Mouse (Mus musculus) testis, postnatal 14 days (tissue): Measurements from ENCODE around the gene Rps15a.

ENCODE experiments used
- DNase-seq: peaks from one replicate; pipeline ENCODE4 v3.0.0; 2021; ENCODE audit warnings: low spot score

Rps15a gene

DNA sequence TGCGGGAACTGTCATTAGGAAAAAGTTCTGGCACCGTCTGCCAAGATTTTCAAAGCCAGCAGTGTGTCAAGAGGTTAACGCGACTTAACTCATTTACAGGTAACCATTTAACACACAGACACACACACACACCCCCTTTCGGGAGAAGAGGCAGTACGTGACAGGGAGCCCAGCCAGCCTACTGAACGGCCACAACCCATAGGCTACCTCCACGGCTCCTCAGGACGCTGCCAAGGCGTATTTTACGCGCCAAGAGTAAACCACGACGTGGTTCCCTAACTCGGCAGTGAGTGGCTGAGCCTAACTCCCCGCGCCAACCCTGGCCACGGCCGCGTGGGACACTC, 483 bp downstream of the Rps15a start:
- DNase-seq, result no peak

DNA sequence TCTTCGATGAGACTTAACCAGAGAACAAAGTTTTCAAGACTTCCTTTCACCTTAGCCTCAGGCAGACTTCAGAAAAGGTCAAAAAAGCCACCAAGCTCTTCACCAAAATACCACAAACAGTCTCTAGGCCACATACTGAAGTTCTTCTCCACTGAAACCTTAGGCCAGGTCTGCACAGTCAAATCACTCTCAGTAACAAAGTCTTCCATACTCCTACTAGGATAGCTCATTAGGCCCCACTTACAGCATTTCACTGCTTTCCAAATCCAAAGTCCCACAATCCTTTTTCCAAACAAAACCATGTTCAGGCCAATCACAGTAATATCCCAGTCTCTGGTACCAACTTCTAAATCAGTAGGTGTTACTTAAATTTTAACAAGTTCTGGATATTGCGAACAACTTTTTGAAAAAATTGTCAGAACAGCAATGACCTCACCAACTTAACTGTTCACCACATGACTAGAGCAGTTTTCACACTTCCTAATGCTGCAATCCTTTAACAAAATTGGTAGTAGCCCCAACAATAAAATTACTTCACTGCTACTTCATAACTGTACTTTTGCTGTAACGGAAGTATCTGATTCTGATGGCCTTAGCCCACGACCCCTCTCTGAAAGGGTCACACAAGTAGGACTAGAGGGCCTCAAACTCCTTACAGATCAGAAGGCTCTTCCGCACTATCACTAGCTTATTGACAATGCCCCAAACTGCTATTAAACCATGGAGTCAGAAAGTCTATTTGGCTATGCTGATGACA, 2.3 kb downstream of the Rps15a start:
- DNase-seq, result no peak

DNA sequence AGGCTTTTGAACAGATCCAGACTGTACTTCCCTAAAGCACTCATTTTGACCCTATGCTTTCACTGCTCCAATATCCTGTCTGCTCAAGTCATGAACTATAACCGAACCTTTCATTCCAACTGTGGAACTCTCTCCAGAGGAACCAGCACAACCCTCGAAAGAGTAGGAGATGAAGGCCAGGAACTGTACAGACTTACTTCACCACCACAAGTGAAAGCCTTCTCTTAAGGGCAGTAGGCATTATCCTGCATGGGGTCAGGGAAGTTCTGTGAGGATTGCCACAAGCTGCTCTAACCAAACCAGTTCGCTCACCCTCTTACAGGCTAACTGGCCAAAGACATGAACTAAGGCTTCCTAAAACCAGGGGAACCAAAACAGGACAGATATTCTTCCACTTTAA, 4.9 kb downstream of the Rps15a start:
- no peak for DNase-seq

DNA sequence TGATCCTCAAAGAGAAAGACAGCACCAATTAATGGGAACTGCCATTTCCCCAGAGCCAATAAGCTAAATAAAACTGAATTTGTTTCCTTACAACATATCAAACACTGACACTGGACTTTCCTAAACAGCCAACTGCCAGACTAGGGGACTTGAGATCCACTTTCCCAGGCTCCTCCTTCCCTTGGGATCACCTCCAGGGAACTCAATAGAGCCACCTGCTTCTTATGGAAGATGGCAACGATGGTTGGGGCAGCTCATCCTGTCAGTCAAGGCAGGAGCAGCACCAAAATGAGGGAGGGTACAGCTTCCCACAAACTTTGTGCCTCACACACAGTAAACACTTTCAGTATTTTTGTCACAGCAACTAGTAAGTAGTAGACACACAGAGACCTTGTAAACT, 8.3 kb downstream of the Rps15a start:
- DNase-seq, result no peak

DNA sequence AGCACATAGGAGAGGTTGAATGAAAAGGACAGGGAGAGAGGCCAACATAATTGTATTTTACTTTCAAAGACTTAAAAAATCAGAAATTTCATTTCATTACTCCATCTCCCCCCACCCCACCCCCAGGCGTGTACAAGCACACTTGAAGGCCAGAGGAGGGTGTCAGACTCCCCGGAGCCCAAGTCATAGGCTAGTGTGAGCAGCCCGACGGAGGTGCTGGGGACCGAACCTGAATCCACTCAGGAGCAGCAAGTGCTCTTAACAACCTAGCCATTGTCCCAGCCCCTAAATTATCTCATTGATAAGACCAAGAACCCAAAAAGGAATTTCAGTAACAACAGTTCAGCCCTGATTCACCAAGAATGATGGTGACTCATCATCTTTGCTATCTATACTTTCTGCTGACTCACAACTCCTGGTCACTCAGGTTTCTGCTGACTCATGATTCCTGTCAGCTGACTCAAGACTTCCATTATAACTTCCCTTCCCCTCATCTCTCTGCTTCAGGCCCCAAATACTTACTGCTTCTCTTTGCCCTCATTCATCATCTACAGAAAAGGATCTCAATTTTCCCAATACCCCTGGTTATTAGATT, 11.4 kb downstream of the Rps15a start:
- DNase-seq, result no peak

DNA sequence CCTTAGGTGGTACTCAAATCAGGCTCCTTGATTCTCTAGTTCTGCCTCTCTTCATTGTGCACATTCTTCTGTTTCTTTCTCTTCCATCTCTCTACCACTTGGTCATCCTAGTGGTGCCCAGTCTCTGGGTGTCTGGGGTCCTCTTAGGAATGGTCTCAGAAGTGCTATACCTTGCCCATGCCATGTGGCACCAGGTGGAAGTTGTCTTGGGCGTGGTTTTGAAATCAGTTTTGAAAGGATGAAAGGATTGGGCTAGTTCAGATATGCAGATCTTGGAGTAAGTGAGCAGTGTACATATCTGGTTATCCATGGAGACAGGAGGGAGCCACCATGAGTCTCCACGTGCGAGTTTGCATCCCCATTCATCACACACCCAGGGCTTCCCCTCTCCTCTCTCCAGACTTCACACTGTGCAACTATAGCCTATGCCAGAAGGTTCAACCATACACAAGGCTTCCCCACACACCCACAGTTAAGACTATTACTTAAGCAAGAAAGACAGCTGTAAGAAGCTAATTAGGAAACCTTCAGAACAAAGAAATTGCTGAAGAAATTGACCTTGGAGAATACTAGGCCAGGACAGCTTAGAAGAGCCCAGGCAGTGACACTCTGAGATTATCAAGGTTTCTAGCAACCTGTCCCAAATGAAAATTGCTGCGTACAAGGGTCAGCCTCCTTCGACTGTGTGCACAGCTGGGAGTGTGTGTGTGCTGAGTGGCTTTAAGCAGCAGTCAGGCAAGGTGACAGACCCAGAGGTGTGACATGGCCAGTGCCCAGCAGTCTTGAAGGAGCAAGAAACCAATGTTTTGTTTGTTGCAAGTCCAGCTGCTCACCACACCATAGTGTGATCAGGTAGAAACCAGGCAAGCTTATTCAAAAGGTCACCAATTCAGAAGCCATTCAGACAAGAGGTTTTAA, 12.3 kb downstream of the Rps15a start:
- no peak for DNase-seq

DNA sequence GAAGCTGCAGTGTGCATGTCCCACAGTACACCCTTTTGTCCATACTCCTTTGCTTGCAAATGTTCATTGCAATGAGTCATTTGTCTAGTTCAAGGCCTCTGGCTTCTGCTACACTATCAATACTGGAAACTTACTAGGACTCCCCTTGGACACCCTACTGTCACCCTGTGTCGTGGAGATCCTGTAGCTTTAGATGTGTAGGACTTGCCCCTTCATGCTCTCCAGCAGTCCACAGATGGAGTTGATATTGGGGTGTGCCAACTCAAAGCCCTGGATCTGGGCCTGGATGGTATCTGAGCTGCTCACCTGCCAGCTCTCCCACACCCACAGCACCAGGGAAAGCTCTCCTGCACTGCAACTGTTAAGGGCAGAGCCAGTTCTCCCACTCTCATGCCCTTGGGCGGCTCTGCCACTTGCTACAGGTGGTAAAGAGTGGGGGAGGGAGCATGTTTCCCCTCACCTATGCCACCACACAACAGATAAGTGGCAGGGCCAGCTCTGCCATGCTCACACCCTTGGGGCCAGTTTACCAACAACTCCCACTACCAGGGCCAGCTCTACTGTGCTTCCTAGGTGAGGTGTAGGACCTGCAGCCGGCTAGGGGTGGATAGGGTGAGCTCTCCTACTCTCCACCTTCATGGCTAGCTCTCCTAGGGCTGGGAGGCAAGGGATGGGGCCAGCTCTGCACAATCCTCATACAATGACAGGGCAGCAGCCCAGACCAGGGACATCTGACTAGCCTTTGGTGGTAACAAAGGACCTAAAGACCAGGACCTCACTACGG, 13.1 kb downstream of the Rps15a start:
- DNase-seq, result no peak

DNA sequence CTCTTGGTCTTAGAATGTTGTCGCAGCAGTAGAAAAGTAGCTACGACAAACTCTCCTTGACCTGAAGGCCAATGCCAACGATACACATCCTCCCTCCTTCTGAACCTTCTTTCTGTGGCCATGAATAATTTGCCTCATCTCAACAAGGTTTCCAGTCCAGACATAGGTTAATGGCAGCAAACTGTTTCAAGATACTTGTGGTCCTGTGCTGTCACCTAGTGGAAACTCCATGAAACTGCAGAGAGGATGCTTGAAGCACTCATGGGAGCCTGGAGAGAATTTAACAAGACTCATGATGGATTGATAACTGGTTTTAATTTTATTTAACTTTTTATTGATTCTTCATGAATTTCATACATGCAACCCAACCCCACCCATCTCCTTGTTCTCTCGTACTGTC, 13.8 kb downstream of the Rps15a start:
- no peak for DNase-seq

DNA sequence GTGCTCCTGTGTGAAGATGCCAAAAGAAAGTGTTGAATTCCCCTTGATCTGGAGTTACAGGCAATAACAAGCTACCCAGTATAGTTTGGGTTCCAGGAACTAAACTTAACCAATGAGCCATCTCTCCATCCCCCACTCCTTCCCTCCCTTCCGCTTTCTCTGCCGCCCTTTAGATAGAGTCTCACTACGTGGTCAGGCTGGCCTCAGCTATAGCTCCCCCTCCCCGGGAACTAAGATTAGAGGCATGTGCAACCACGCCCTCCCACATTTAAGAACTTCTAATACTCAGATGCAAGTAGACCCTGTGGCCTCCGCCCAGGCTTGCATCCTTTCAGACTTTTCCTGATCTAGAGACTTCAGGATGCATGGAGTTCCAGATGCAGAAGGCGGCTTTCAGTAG, 18.4 kb downstream of the Rps15a start:
- no peak for DNase-seq

DNA sequence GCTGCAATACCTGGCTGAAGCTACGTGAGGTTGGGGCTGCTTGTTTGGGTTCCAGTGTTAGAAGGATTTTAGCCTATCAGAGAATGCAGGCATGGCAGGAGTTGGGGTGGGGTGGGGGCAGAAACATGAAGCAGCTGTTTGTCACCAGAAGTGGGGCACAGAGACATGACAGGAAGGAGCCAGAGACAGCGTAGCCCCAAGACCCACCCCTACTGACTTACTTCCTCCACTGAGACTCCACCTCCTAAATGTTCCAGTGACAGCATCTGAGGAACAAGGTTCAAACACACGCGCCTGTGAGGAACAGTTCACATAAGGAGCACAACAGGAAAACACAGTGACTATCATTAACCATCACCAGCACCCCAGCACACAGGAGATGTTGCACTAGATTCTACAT, 36.0 kb downstream of the Rps15a start:
- no peak for DNase-seq

DNA sequence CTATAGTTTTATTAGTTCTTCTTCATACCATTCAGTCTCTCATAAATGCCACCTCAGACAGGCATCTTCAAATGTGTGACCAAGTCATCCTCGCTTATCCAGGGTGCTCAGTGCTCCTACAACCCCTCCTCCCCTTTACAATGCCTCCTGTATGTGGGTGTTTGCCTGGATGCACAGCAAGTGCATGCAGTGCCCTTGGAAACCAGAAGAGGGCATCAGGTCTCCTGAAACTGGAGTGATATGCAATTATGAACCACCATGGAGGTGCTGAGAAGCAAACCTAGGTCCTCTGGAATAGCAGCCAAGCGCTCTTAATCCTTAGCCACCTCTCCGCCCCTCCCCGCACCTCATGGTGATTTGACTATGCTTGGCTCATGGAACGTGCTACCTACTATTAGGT, 36.9 kb downstream of the Rps15a start:
- no peak for DNase-seq

DNA sequence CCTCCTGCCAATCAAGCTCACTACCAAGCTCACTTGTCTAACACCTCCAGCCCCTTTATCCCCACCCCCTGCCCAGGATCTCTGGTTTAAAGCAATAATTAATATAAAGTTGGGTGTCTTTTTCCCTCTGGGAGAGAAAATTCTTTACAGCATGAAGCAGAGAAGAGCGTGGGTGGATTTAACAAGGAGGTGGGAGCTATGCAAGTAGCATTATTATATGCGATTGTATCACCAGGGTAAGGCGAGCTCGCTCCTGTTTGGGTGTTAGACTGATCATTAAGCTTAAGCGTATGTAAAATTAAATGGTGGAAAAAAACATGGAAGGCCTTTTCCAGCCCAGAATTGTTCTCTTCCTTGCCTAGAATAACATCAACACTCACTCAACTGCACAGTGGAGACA, 48.7 kb downstream of the Rps15a start:
- no peak for DNase-seq

DNA sequence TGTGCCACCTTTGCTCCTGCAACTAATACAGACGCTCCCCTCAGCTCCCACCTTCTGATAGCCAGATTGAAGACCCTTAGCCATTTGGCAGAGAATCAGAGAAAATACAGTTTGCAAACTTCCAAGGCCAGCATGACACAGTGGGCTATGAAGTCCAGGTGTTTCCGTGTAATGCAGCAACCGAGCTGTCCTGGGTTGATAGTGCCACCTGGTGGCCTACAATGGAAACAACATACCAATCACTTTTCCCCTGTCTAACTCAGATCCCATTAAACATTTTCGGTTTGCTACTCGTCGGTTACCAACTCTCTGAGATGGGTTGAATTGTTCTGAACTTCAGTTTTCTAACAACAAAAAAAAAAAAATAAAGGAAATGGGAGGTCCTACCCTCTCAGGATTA, 59.7 kb downstream of the Rps15a start:
- DNase-seq, result no peak
